Mouse (Mus musculus) cerebellum, postnatal 14 days (tissue): Measurements from ENCODE around the gene Gm15023.
A peak's percentile ranks its signal among the peaks of the same experiment; 100 is the strongest.
"Not testable (repeated sequence)": the region's sequence is repeated elsewhere in the genome, so short reads cannot be mapped to it uniquely, and the experiment has no call there.

Experiments
- DNase-seq, 2 experiments: peaks; one replicate each; pipeline ENCODE4 v3.0.0; 2021; ENCODE audit warnings: mixed read lengths in 2 of 2

The Gm15023 gene

GRCm38 (mm10) chrX:135177532-135177931 is at the start of gene Gm15023:
TSS of gene Gm15023 (minus strand) at chrX:135177632.
- not testable (repeated sequence) for DNase-seq

- peak; percentile 42 to 64 for DNase-seq
These were observed 33.2 kb upstream of the Gm15023 start, which contains the start of gene Tceal6 for GRCm38 (mm10) chrX:135210436-135211221. TSS of gene Tceal6 (minus strand) at chrX:135210687.

- DNase-seq: peak; percentile 35 to 54
These were observed 32.5 kb upstream of the Gm15023 start for GRCm38 (mm10) chrX:135209773-135210435.

GRCm38 (mm10) chrX:135189924-135190323 is 12.5 kb upstream of the Gm15023 start:
- DNase-seq: not testable (repeated sequence)

GRCm38 (mm10) chrX:135188661-135189060 is 11.2 kb upstream of the Gm15023 start:
- DNase-seq: not testable (repeated sequence)
